In genomic region chr14:124566445-124566844, GRCm38 (mm10) we compare ENCODE assay signal across 18 mouse cellular contexts.
A peak's percentile ranks its signal among the peaks of the same experiment; 100 is the strongest.
DNase-seq lines count a peak whose midpoint lies in the region; ATAC-seq and TF ChIP-seq lines count a peak whose summit lies in the region.
"Had no signal": no experiment of that assay in that cellular context is flagged by ENCODE, and none has a peak within 500 bp of the region (broad histone marks: within the 10 kb centered on the region; RNA-seq: fewer than 3 reads in every experiment).

No protein-coding gene starts in this region.

- H3K4me1 ChIP-seq in heart, adult 2 months (ENCODE audit: control insufficient read depth, insufficient read depth, low read length) = no peaks in the 10 kb centered on the region
- H3K4me1 ChIP-seq in heart, embryonic 11.5 days (ENCODE audit: control insufficient read depth, insufficient read depth, low read length) = no peaks in the 10 kb centered on the region
- 0 out of 2 replicates have a peak, but pooled peaks cover 2% of the 10 kb centered on the region for H3K4me1 ChIP-seq in liver, postnatal 0 days (ENCODE audit: insufficient read depth)
- no peaks in the 10 kb centered on the region for H3K4me1 ChIP-seq in liver, embryonic 12.5 days
- H3K4me1 ChIP-seq in neural tube, embryonic 15.5 days = no peaks in the 10 kb centered on the region
- H3K4me1 ChIP-seq: forebrain, embryonic 10.5 days; hindbrain, embryonic 13.5 days; neural tube, embryonic 12.5 days had no signal

- H3K27ac ChIP-seq in heart, adult 2 months = peak overlapping the region; percentile 37
- H3K27ac ChIP-seq in heart, embryonic 11.5 days (ENCODE audit: low read depth, low read length) = no peak overlapping the region
- no peak overlapping the region for H3K27ac ChIP-seq in liver, postnatal 0 days (ENCODE audit: low read depth)
- H3K27ac ChIP-seq in liver, embryonic 12.5 days = no peak overlapping the region
- H3K27ac ChIP-seq in neural tube, embryonic 15.5 days (replicated peaks) = no peak overlapping the region
- H3K27ac ChIP-seq: forebrain, embryonic 10.5 days; hindbrain, embryonic 13.5 days; kidney, postnatal 0 days; neural tube, embryonic 12.5 days had no signal

- no peak for TF ChIP-seq CTCF in heart, adult 2 months (IDR thresholded peaks at IDR 0.05)
- TF ChIP-seq CTCF in liver, postnatal 0 days (IDR thresholded peaks at IDR 0.05; ENCODE audit: low read depth) = no peak

- no peaks in the 10 kb centered on the region for H3K79me2 ChIP-seq in heart, adult 2 months (replicated peaks; ENCODE audit: control insufficient read depth, insufficient read depth, low read length)

- intact Hi-C loops in heart, adult 2 months (cut with DNase I) = no loop called here

- no peaks in the 10 kb centered on the region for H3K9me3 ChIP-seq in heart, embryonic 11.5 days (replicated peaks; ENCODE audit: control insufficient read depth, low read length)
- H3K9me3 ChIP-seq in liver, postnatal 0 days (ENCODE audit: low read length) = no peaks in the 10 kb centered on the region
- no peaks in the 10 kb centered on the region for H3K9me3 ChIP-seq in liver, embryonic 12.5 days (replicated peaks)
- H3K9me3 ChIP-seq in neural tube, embryonic 15.5 days (replicated peaks) = no peaks in the 10 kb centered on the region
- H3K9me3 ChIP-seq: forebrain, embryonic 10.5 days; hindbrain, embryonic 13.5 days; neural tube, embryonic 12.5 days had no signal

- no peak overlapping the region for H3K9ac ChIP-seq in heart, adult 2 months (ENCODE audit: low read depth, low read length)
- no peak overlapping the region for H3K9ac ChIP-seq in heart, embryonic 11.5 days (ENCODE audit: low read depth, low read length)
- H3K9ac ChIP-seq in liver, postnatal 0 days (replicated peaks) = no peak overlapping the region
- H3K9ac ChIP-seq in liver, embryonic 12.5 days = no peak overlapping the region
- no peak overlapping the region for H3K9ac ChIP-seq in neural tube, embryonic 15.5 days (replicated peaks)
- H3K9ac ChIP-seq: hindbrain, embryonic 13.5 days; neural tube, embryonic 12.5 days had no signal

- peak in 1 of 2 experiments; percentile 10 for DNase-seq in heart, adult 2 months
- DNase-seq in liver, postnatal 0 days = no peak
- peak; percentile 55 to 83 for DNase-seq in cerebellum, postnatal 14 days
- no peak for DNase-seq in kidney, adult 8-10 months
- DNase-seq: adrenal gland, adult 2 months; lung, adult 18-20 months; lung, postnatal 36 days; right cerebral cortex, postnatal 14 days; thymus, postnatal 14 days had no signal

- 36% methylated on average over 1 of the region's 1 CpGs for WGBS in heart, adult 2 months
- WGBS in heart, embryonic 11.5 days (ENCODE audit: insufficient replicate concordance) = 61% methylated on average over 1 of the region's 1 CpGs
- WGBS in liver, postnatal 0 days (ENCODE audit: insufficient replicate concordance) = 54% methylated on average over 1 of the region's 1 CpGs
- WGBS in liver, embryonic 12.5 days (ENCODE audit: insufficient replicate concordance) = 73% methylated on average over 1 of the region's 1 CpGs
- WGBS in neural tube, embryonic 15.5 days = 90% methylated on average over 1 of the region's 1 CpGs

- no peaks in the 10 kb centered on the region for H3K36me3 ChIP-seq in heart, adult 2 months (ENCODE audit: control insufficient read depth, insufficient read depth, low read length)
- H3K36me3 ChIP-seq in heart, embryonic 11.5 days (ENCODE audit: control insufficient read depth, insufficient read depth, low read length) = no peaks in the 10 kb centered on the region
- H3K36me3 ChIP-seq in liver, postnatal 0 days (replicated peaks; ENCODE audit: insufficient read depth, low read length) = no peaks in the 10 kb centered on the region
- no peaks in the 10 kb centered on the region for H3K36me3 ChIP-seq in liver, embryonic 12.5 days
- no peaks in the 10 kb centered on the region for H3K36me3 ChIP-seq in neural tube, embryonic 15.5 days
- H3K36me3 ChIP-seq: forebrain, embryonic 10.5 days; hindbrain, embryonic 13.5 days; neural tube, embryonic 12.5 days had no signal

- TF ChIP-seq POLR2A in heart, adult 2 months (IDR thresholded peaks at IDR 0.05; ENCODE audit: insufficient read depth, low read depth, low read length) = no peak

- no peak for ATAC-seq in heart, embryonic 11.5 days (replicated peaks; ENCODE audit: insufficient number of reproducible peaks, low FRiP score, low TSS enrichment)
- peak; percentile 73 for ATAC-seq in liver, postnatal 0 days
- ATAC-seq in liver, embryonic 12.5 days = no peak
- no peak for ATAC-seq in neural tube, embryonic 15.5 days (ENCODE audit: low FRiP score)
- ATAC-seq: intestine, embryonic 16.5 days had no signal

- no peaks in the 10 kb centered on the region for H3K27me3 ChIP-seq in heart, adult 2 months (ENCODE audit: control insufficient read depth, insufficient read depth, low read length)
- H3K27me3 ChIP-seq in heart, embryonic 11.5 days (ENCODE audit: control insufficient read depth, insufficient read depth, low read length) = no peaks in the 10 kb centered on the region
- no peaks in the 10 kb centered on the region for H3K27me3 ChIP-seq in liver, postnatal 0 days (ENCODE audit: insufficient read depth, low read length)
- H3K27me3 ChIP-seq in liver, embryonic 12.5 days (replicated peaks) = no peaks in the 10 kb centered on the region
- no peaks in the 10 kb centered on the region for H3K27me3 ChIP-seq in neural tube, embryonic 15.5 days (replicated peaks)
- H3K27me3 ChIP-seq: CH12.LX; hindbrain, embryonic 13.5 days; neural tube, embryonic 12.5 days had no signal

- no peak overlapping the region for H3K4me2 ChIP-seq in heart, embryonic 11.5 days
- no peak overlapping the region for H3K4me2 ChIP-seq in liver, postnatal 0 days (ENCODE audit: low read depth, low read length)
- no peak overlapping the region for H3K4me2 ChIP-seq in liver, embryonic 12.5 days
- H3K4me2 ChIP-seq in neural tube, embryonic 15.5 days = no peak overlapping the region
- H3K4me2 ChIP-seq: hindbrain, embryonic 13.5 days; neural tube, embryonic 12.5 days had no signal

- no peak for TF ChIP-seq EP300 in heart, adult 2 months (IDR thresholded peaks at IDR 0.05; ENCODE audit: insufficient read depth, low read depth, low read length)
- no peak for TF ChIP-seq EP300 in liver, postnatal 0 days (IDR thresholded peaks at IDR 0.05; ENCODE audit: low read depth)

- no peak overlapping the region for H3K4me3 ChIP-seq in heart, adult 2 months
- no peak overlapping the region for H3K4me3 ChIP-seq in heart, embryonic 11.5 days (ENCODE audit: low read depth, low read length)
- no peak overlapping the region for H3K4me3 ChIP-seq in liver, postnatal 0 days (ENCODE audit: low read depth, low read length)
- H3K4me3 ChIP-seq in liver, embryonic 12.5 days = no peak overlapping the region
- H3K4me3 ChIP-seq in neural tube, embryonic 15.5 days (replicated peaks) = no peak overlapping the region
- H3K4me3 ChIP-seq: forebrain, embryonic 10.5 days; hindbrain, embryonic 13.5 days; neural tube, embryonic 12.5 days had no signal

Comparison
In these comparisons a context has a peak if more than half of its experiments do, and no peak if none do; other contexts are left out.
1. DNase-seq: peak in cerebellum, postnatal 14 days (2 of 2); none in liver, postnatal 0 days (single experiment) and kidney, adult 8-10 months (0 of 2).